Mouse (Mus musculus) limb, embryonic 10.5 days (tissue): ENCODE measurements around the gene Btbd9. TPM values are rescaled to one million over a fixed set of nuclear protein-coding genes. Genes with fewer than 3 reads are reported as not detected.

Experiments used
- DNase-seq: peaks from one replicate; pipeline ENCODE4 v3.0.0-alpha.2; 2017; ENCODE audit warnings: low spot score
- H3K27ac ChIP-seq: fragments of 300-500 bp; sonication (generic); 2 replicates; pipeline ENCODE4 v1.5.1; 2016; ENCODE audit warnings: mild to moderate bottlenecking
- H3K27me3 ChIP-seq: fragments of 300-500 bp; sonication (generic); 2 replicates; pipeline ENCODE4 v1.6.1; 2016; ENCODE audit warnings: low read depth, mild to moderate bottlenecking; ENCODE audit not compliant: poor library complexity, severe bottlenecking
- H3K36me3 ChIP-seq: fragments of 300-500 bp; sonication (generic); 2 replicates; pipeline ENCODE4 v1.6.1; 2016; ENCODE audit warnings: mild to moderate bottlenecking, moderate library complexity
- H3K4me1 ChIP-seq: fragments of 300-500 bp; sonication (generic); 2 replicates; pipeline ENCODE4 v1.6.1; 2016
- H3K4me3 ChIP-seq: fragments of 300-500 bp; sonication (generic); 2 replicates; pipeline ENCODE4 v1.5.1; 2016; ENCODE audit warnings: mild to moderate bottlenecking, moderate library complexity
- H3K9me3 ChIP-seq: fragments of 300-500 bp; sonication (generic); replicated peaks from 2 replicates; pipeline ENCODE4 v1.6.1; 2016; ENCODE audit warnings: mild to moderate bottlenecking
- WGBS: fragments of 180-500 bp; shearing (Covaris S2); methylation state at CpG from one replicate; pipeline ENCODE4 v1.1.7; 2016; 5-methylcytosine and 5-hydroxymethylcytosine counted together
- polyA plus RNA-seq: library from polyadenylated mRNA; unstranded; fragments of >200 nt; fragmentation: Nextera tagmentation; extraction: Ambion mirVana; gene quantifications from 2 replicates; pipeline ENCODE4 v1.2.1, GENCODE M21; 2016

The Btbd9 gene
- polyA plus RNA-seq, 1 experiment from 2014 or later: 57.5 TPM

GRCm38 (mm10) chr17:30363365-30363764 is 212.9 kb downstream of the Btbd9 start:
- H3K27ac ChIP-seq: no peak overlapping the region
- peaks cover 69% of the 10 kb centered on the region for H3K4me1 ChIP-seq
- no peak overlapping the region for H3K4me3 ChIP-seq
- 95% methylated on average over 5 of the region's 5 CpGs for WGBS
- no peaks in the 10 kb centered on the region for H3K9me3 ChIP-seq
- no peaks in the 10 kb centered on the region for H3K36me3 ChIP-seq
- DNase-seq: no peak
- no peaks in the 10 kb centered on the region for H3K27me3 ChIP-seq

GRCm38 (mm10) chr17:30360654-30361053 is 215.6 kb downstream of the Btbd9 start:
- no peak overlapping the region for H3K4me3 ChIP-seq
- peaks cover 72% of the 10 kb centered on the region for H3K4me1 ChIP-seq
- no peaks in the 10 kb centered on the region for H3K36me3 ChIP-seq
- no peaks in the 10 kb centered on the region for H3K9me3 ChIP-seq
- WGBS: 54% methylated on average over 1 of the region's 1 CpGs
- DNase-seq: no peak
- H3K27ac ChIP-seq: peak overlapping the region; percentile 26; the same call in 1 of the 2 replicates
- H3K27me3 ChIP-seq: no peaks in the 10 kb centered on the region

GRCm38 (mm10) chr17:30359392-30359791 is 216.9 kb downstream of the Btbd9 start:
- no peaks in the 10 kb centered on the region for H3K9me3 ChIP-seq
- H3K27me3 ChIP-seq: no peaks in the 10 kb centered on the region
- peak overlapping the region; percentile 83 for H3K27ac ChIP-seq
- DNase-seq: no peak
- no peaks in the 10 kb centered on the region for H3K36me3 ChIP-seq
- WGBS: 23% methylated on average over 5 of the region's 5 CpGs
- H3K4me3 ChIP-seq: no peak overlapping the region; the same call in 1 of the 2 replicates
- H3K4me1 ChIP-seq: peaks cover 73% of the 10 kb centered on the region

GRCm38 (mm10) chr17:30355431-30355830 is 220.9 kb downstream of the Btbd9 start:
- H3K9me3 ChIP-seq: no peaks in the 10 kb centered on the region
- H3K36me3 ChIP-seq: no peaks in the 10 kb centered on the region
- no peak for DNase-seq
- H3K27ac ChIP-seq: no peak overlapping the region
- peaks cover 62% of the 10 kb centered on the region for H3K4me1 ChIP-seq
- 84% methylated on average over 1 of the region's 1 CpGs for WGBS
- H3K4me3 ChIP-seq: no peak overlapping the region
- H3K27me3 ChIP-seq: no peaks in the 10 kb centered on the region

GRCm38 (mm10) chr17:30354381-30354780 is 221.9 kb downstream of the Btbd9 start:
- H3K27ac ChIP-seq: no peak overlapping the region
- no peak for DNase-seq
- no peaks in the 10 kb centered on the region for H3K9me3 ChIP-seq
- H3K27me3 ChIP-seq: no peaks in the 10 kb centered on the region
- no peak overlapping the region for H3K4me3 ChIP-seq
- peaks cover 60% of the 10 kb centered on the region for H3K4me1 ChIP-seq
- no peaks in the 10 kb centered on the region for H3K36me3 ChIP-seq
- 82% methylated on average over 5 of the region's 5 CpGs for WGBS

- H3K9me3 ChIP-seq: no peaks in the 10 kb centered on the region
- H3K4me3 ChIP-seq: no peak overlapping the region
- peak overlapping the region; percentile 64 for H3K27ac ChIP-seq
- no peaks in the 10 kb centered on the region for H3K36me3 ChIP-seq
- no peaks in the 10 kb centered on the region for H3K27me3 ChIP-seq
- DNase-seq: no peak
- WGBS: 74% methylated on average over 2 of the region's 2 CpGs
- H3K4me1 ChIP-seq: peaks cover 45% of the 10 kb centered on the region
Observed at GRCm38 (mm10) chr17:30348031-30348430, 228.3 kb downstream of the Btbd9 start.

GRCm38 (mm10) chr17:30347101-30347613 is 229.1 kb downstream of the Btbd9 start:
- H3K27me3 ChIP-seq: no peaks in the 10 kb centered on the region
- peaks cover 40% of the 10 kb centered on the region for H3K4me1 ChIP-seq
- WGBS: 20% methylated on average over 10 of the region's 10 CpGs
- no peaks in the 10 kb centered on the region for H3K36me3 ChIP-seq
- peak; percentile 54 for DNase-seq
- H3K27ac ChIP-seq: peak overlapping the region; percentile 64; the same call in 1 of the 2 replicates
- no peak overlapping the region; the same call in 1 of the 2 replicates for H3K4me3 ChIP-seq
- no peaks in the 10 kb centered on the region for H3K9me3 ChIP-seq

- H3K27ac ChIP-seq: no peak overlapping the region
Observed at GRCm38 (mm10) chr17:30345008-30345407, 231.3 kb downstream of the Btbd9 start.

GRCm38 (mm10) chr17:30343701-30344473 is 232.4 kb downstream of the Btbd9 start:
- H3K9me3 ChIP-seq: no peaks in the 10 kb centered on the region
- peaks cover 36% of the 10 kb centered on the region for H3K4me1 ChIP-seq
- no peak overlapping the region for H3K4me3 ChIP-seq
- no peak for DNase-seq
- H3K36me3 ChIP-seq: no peaks in the 10 kb centered on the region
- H3K27me3 ChIP-seq: no peaks in the 10 kb centered on the region
- no peak overlapping the region for H3K27ac ChIP-seq
- WGBS: 85% methylated on average over 9 of the region's 9 CpGs

More at GRCm38 (mm10) chr17:30345008-30345407, 231.3 kb downstream of the Btbd9 start:
- WGBS: 85% methylated on average over 3 of the region's 3 CpGs
- no peaks in the 10 kb centered on the region for H3K36me3 ChIP-seq
- H3K4me3 ChIP-seq: no peak overlapping the region
- peaks cover 47% of the 10 kb centered on the region for H3K4me1 ChIP-seq
- DNase-seq: no peak
- H3K27me3 ChIP-seq: no peaks in the 10 kb centered on the region
- no peaks in the 10 kb centered on the region for H3K9me3 ChIP-seq

GRCm38 (mm10) chr17:30341556-30341955 is 234.7 kb downstream of the Btbd9 start:
- no peak for DNase-seq
- Histone ChIP-seq H3K36me3 (no peaks in the 10 kb centered on the region), H3K27ac (no peak overlapping the region), H3K9me3 (no peaks in the 10 kb centered on the region), H3K4me3 (no peak overlapping the region), H3K4me1 (peaks cover 26% of the 10 kb centered on the region), H3K27me3 (no peaks in the 10 kb centered on the region)
- 77% methylated on average over 6 of the region's 6 CpGs for WGBS

- no peak overlapping the region for H3K4me3 ChIP-seq
- peaks cover 31% of the 10 kb centered on the region for H3K4me1 ChIP-seq
- no peak for DNase-seq
- 84% methylated on average over 13 of the region's 13 CpGs for WGBS
- H3K27me3 ChIP-seq: no peaks in the 10 kb centered on the region
- H3K36me3 ChIP-seq: no peaks in the 10 kb centered on the region
- H3K27ac ChIP-seq: no peak overlapping the region
- no peaks in the 10 kb centered on the region for H3K9me3 ChIP-seq
Observed at GRCm38 (mm10) chr17:30340495-30341126, 235.7 kb downstream of the Btbd9 start.

GRCm38 (mm10) chr17:30339317-30339716 is 237.0 kb downstream of the Btbd9 start:
- Histone ChIP-seq H3K36me3 (no peaks in the 10 kb centered on the region), H3K27ac (no peak overlapping the region), H3K4me1 (peaks cover 42% of the 10 kb centered on the region), H3K9me3 (no peaks in the 10 kb centered on the region), H3K4me3 (no peak overlapping the region), H3K27me3 (no peaks in the 10 kb centered on the region)
- DNase-seq: no peak
- 89% methylated on average over 5 of the region's 5 CpGs for WGBS

- H3K4me3 ChIP-seq: no peak overlapping the region
- no peaks in the 10 kb centered on the region for H3K27me3 ChIP-seq
- 69% methylated on average over 7 of the region's 7 CpGs for WGBS
- no peaks in the 10 kb centered on the region for H3K9me3 ChIP-seq
- no peak for DNase-seq
- H3K4me1 ChIP-seq: peaks cover 45% of the 10 kb centered on the region
- no peaks in the 10 kb centered on the region for H3K36me3 ChIP-seq
- peak overlapping the region; percentile 68; the same call in 1 of the 2 replicates for H3K27ac ChIP-seq
Observed at GRCm38 (mm10) chr17:30336816-30337215, 239.5 kb downstream of the Btbd9 start.
